Mouse (Mus musculus) cerebellum, postnatal 14 days (tissue): ENCODE measurements around the gene Cenpk.
"Not testable (repeated sequence)": the region's sequence is repeated elsewhere in the genome, so short reads cannot be mapped to it uniquely, and the experiment has no call there.

Experiments
- DNase-seq, 2 experiments: peaks; one replicate each; pipeline ENCODE4 v3.0.0; 2021; ENCODE audit warnings: mixed read lengths in 2 of 2

Cenpk gene

GRCm38 (mm10) chr13:104228384-104229066 lies at the start of gene Cenpk, which contains the start of gene Ppwd1:
Cenpk (plus strand) TSS chr13:104228611.
Ppwd1 (minus strand) TSS chr13:104228843.
- DNase-seq: peak; percentile 97 to 98

GRCm38 (mm10) chr13:104178650-104179121 lies 49.7 kb upstream of the Cenpk start, which contains the start of gene Trim23:
Trim23 (plus strand) TSS chr13:104178797.
- DNase-seq: peak; percentile 98

- DNase-seq: no peak
Measured at GRCm38 (mm10) chr13:104179176-104179888, 49.1 kb upstream of the Cenpk start.

GRCm38 (mm10) chr13:104187357-104187756 lies 41.1 kb upstream of the Cenpk start:
- no peak for DNase-seq

GRCm38 (mm10) chr13:104195891-104196290 lies 32.5 kb upstream of the Cenpk start:
- not testable (repeated sequence) for DNase-seq

GRCm38 (mm10) chr13:104204313-104204712 lies 24.1 kb upstream of the Cenpk start:
- DNase-seq: no peak

- no peak for DNase-seq
Measured at GRCm38 (mm10) chr13:104227478-104227877, 933 bp upstream of the Cenpk start.

GRCm38 (mm10) chr13:104229181-104229580 lies 770 bp downstream of the Cenpk start:
- DNase-seq: no peak

- no peak for DNase-seq
Measured at GRCm38 (mm10) chr13:104258997-104259396, 30.6 kb downstream of the Cenpk start.

- DNase-seq: peak in 1 of 2 experiments; percentile 50
Measured at GRCm38 (mm10) chr13:104285031-104285431, 56.6 kb downstream of the Cenpk start.

- peak; percentile 54 to 65 for DNase-seq
Measured at GRCm38 (mm10) chr13:104285737-104286311, 57.4 kb downstream of the Cenpk start.

- peak in 1 of 2 experiments; percentile 34 for DNase-seq
Measured at GRCm38 (mm10) chr13:104286336-104286735, 57.9 kb downstream of the Cenpk start.

GRCm38 (mm10) chr13:104286897-104287309 lies 58.5 kb downstream of the Cenpk start:
- peak; percentile 87 for DNase-seq

GRCm38 (mm10) chr13:104287366-104288225 lies 59.2 kb downstream of the Cenpk start, which contains the start of gene Adamts6:
Adamts6 (plus strand) TSS chr13:104287835.
- DNase-seq: peak in 1 of 2 experiments; percentile 47

- DNase-seq: peak; percentile 73 to 77
Measured at GRCm38 (mm10) chr13:104288226-104288859, 59.9 kb downstream of the Cenpk start.

GRCm38 (mm10) chr13:104289176-104289575 lies 60.8 kb downstream of the Cenpk start:
- DNase-seq: no peak

GRCm38 (mm10) chr13:104295472-104295871 lies 67.1 kb downstream of the Cenpk start:
- no peak for DNase-seq
